In the genomic region with DNA sequence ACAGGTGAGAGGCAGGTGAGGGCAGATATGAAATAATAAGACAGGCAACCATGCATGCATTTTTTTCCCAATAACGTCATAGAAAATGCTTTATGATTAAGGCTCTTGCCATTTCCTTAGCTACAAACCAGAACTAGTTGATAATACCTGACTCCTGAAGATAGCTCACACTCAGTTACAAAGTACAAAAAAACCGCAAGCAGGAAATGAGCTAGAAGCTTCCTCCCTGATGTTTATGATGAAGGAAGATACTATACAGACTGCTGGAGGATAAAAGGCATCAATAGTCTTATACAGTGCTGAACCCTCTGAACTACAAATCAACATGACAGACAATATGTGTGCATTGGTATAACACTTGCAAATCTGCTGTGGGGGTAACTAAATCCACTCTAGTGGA, we compare ENCODE assay signal across 20 mouse cellular contexts.
DNase-seq lines count a peak whose midpoint lies in the region; ATAC-seq lines count a peak whose summit lies in the region.
"Had no signal": no experiment of that assay in that cellular context is flagged by ENCODE, and none has a peak within 500 bp of the region (broad histone marks: within the 10 kb centered on the region; RNA-seq: fewer than 3 reads in every experiment).

No protein-coding gene starts in this region.

- DNase-seq in CD4-positive helper T cell, adult 2 months (ENCODE audit: low read depth, low spot score), result peak; percentile 43
- DNase-seq in gastrocnemius, postnatal 4 days (ENCODE audit: low spot score in 2 of 2), result no peak
- DNase-seq in embryo, embryonic 10.5 days (ENCODE audit: low spot score), result no peak
- no peak for DNase-seq in urinary bladder, postnatal 36 days (ENCODE audit: low spot score in 2 of 2)
- DNase-seq: adrenal gland, adult 8-10 months; adrenal gland, postnatal 25 days; B cell, adult 2 months; cerebellum, adult 11-12 months; cerebellum, adult 8-10 months; cerebellum, postnatal 10 days; cerebellum, postnatal 36 days; gastrocnemius, postnatal 10 days; gastrocnemius, postnatal 36 days; heart, adult 11 months had no signal

- ATAC-seq in CD4-positive, CD25-positive, alpha-beta regulatory T cell, adult 4 months, result peak; percentile 66
- ATAC-seq in inflammation-experienced regulatory T-cells, adult 6 months, result peak; percentile 56
- ATAC-seq: forebrain, embryonic 13.5 days; forebrain, embryonic 16.5 days; intestine, embryonic 15.5 days; Patski had no signal
